Mouse (Mus musculus) forebrain, embryonic 15.5 days (tissue): Measurements from ENCODE around the gene Myo9b. TPM values are rescaled to one million over a fixed set of nuclear protein-coding genes. Genes with fewer than 3 reads are reported as not detected.

Source experiments
- ATAC-seq: fragments of 200-750 bp; cut with Nextera tagmentation; replicated peaks from 2 replicates; pipeline ENCODE4 v1.8.0; 2017; ENCODE audit warnings: mild to moderate bottlenecking, moderate TSS enrichment, moderate library complexity
- H3K27ac ChIP-seq: fragments of 300-500 bp; sonication (generic); replicated peaks from 2 replicates; pipeline ENCODE4 v1.5.1; 2015; ENCODE audit warnings: mild to moderate bottlenecking, inconsistent platforms
- H3K27me3 ChIP-seq: fragments of 300-500 bp; sonication (generic); 2 replicates; pipeline ENCODE4 v1.6.1; 2015; ENCODE audit warnings: inconsistent platforms
- H3K36me3 ChIP-seq: fragments of 300-500 bp; sonication (generic); 2 replicates; pipeline ENCODE4 v1.6.1; 2015; ENCODE audit warnings: mild to moderate bottlenecking, inconsistent platforms
- H3K4me1 ChIP-seq: fragments of 300-500 bp; sonication (generic); 2 replicates; pipeline ENCODE4 v1.6.1; 2015; ENCODE audit warnings: inconsistent platforms
- H3K4me2 ChIP-seq: fragments of 300-500 bp; sonication (generic); replicated peaks from 2 replicates; pipeline ENCODE4 v1.6.1; 2015; ENCODE audit warnings: mild to moderate bottlenecking, inconsistent platforms
- H3K4me3 ChIP-seq: fragments of 300-500 bp; sonication (generic); 2 replicates; pipeline ENCODE4 v1.5.1; 2015; ENCODE audit warnings: mild to moderate bottlenecking, inconsistent platforms
- H3K9ac ChIP-seq: fragments of 300-500 bp; sonication (generic); replicated peaks from 2 replicates; pipeline ENCODE4 v1.6.1; 2015; ENCODE audit warnings: mild to moderate bottlenecking, inconsistent platforms
- H3K9me3 ChIP-seq: fragments of 300-500 bp; sonication (generic); 2 replicates; pipeline ENCODE4 v1.6.1; 2016; ENCODE audit warnings: inconsistent platforms
- WGBS: fragments of 180-500 bp; shearing (Covaris S2); methylation state at CpG from one replicate; pipeline ENCODE4 v1.1.7; 2015; ENCODE audit warnings: mixed read lengths; 5-methylcytosine and 5-hydroxymethylcytosine counted together
- polyA plus RNA-seq: library from polyadenylated mRNA; unstranded; fragments of >200 nt; fragmentation: Nextera tagmentation; extraction: Ambion mirVana; gene quantifications from 2 replicates; pipeline ENCODE4 v1.2.1, GENCODE M21; 2015

Myo9b gene
- polyA plus RNA-seq, 1 experiment from 2014 or later: 20.0 TPM

- peaks cover 17% of the 10 kb centered on the region for H3K4me1 ChIP-seq
- under 1% methylated on average over 34 of the region's 34 CpGs for WGBS
- ATAC-seq: peak; percentile 99
- peak within 1 kb of the TSS; percentile 78 for H3K4me2 ChIP-seq
- peak within 1 kb of the TSS; percentile 68 for H3K4me3 ChIP-seq
- no peaks in the 10 kb centered on the region for H3K27me3 ChIP-seq
- no peaks in the 10 kb centered on the region for H3K9me3 ChIP-seq
- peak within 1 kb of the TSS; percentile 76 for H3K27ac ChIP-seq
- H3K9ac ChIP-seq: peak within 1 kb of the TSS; percentile 65
- peaks cover 16% of the 10 kb centered on the region for H3K36me3 ChIP-seq
Observed at GRCm38 (mm10) chr8:71396639-71397305, 124.3 kb downstream of the Myo9b start, which contains the start of gene Babam1. Gene Babam1 (plus strand): TSS chr8:71396861.

- ATAC-seq: no peak
- Histone ChIP-seq H3K4me1 (peaks cover 17% of the 10 kb centered on the region), H3K4me3 (peak overlapping the region; percentile 68), H3K9ac (0 out of 2 replicates have a peak overlapping the region, but pooled peaks have one; percentile 4), H3K36me3 (peaks cover 16% of the 10 kb centered on the region), H3K9me3 (no peaks in the 10 kb centered on the region), H3K4me2 (peak overlapping the region; percentile 78), H3K27me3 (no peaks in the 10 kb centered on the region), H3K27ac (no peak overlapping the region)
- 89% methylated on average over 12 of the region's 12 CpGs for WGBS
Observed at GRCm38 (mm10) chr8:71397701-71398100, 125.2 kb downstream of the Myo9b start.

- Histone ChIP-seq H3K36me3 (peaks cover 16% of the 10 kb centered on the region), H3K4me3 (no peak overlapping the region), H3K9me3 (no peaks in the 10 kb centered on the region), H3K4me2 (no peak overlapping the region), H3K27me3 (no peaks in the 10 kb centered on the region), H3K27ac (no peak overlapping the region), H3K9ac (no peak overlapping the region), H3K4me1 (peaks cover 17% of the 10 kb centered on the region)
- no peak for ATAC-seq
- WGBS: 90% methylated on average over 2 of the region's 2 CpGs
Observed at GRCm38 (mm10) chr8:71400826-71401225, 128.3 kb downstream of the Myo9b start.

GRCm38 (mm10) chr8:71401454-71401853, 128.9 kb downstream of the Myo9b start:
- Histone ChIP-seq H3K4me3 (no peak overlapping the region), H3K4me1 (peaks cover 19% of the 10 kb centered on the region), H3K4me2 (no peak overlapping the region), H3K27ac (no peak overlapping the region), H3K9ac (no peak overlapping the region), H3K9me3 (no peaks in the 10 kb centered on the region), H3K27me3 (no peaks in the 10 kb centered on the region), H3K36me3 (peaks cover 16% of the 10 kb centered on the region)
- ATAC-seq: no peak

GRCm38 (mm10) chr8:71402446-71402964, 130.0 kb downstream of the Myo9b start:
- peaks cover 16% of the 10 kb centered on the region for H3K36me3 ChIP-seq
- H3K4me1 ChIP-seq: peaks cover 23% of the 10 kb centered on the region
- no peak overlapping the region for H3K4me2 ChIP-seq
- no peaks in the 10 kb centered on the region for H3K27me3 ChIP-seq
- WGBS: 85% methylated on average over 9 of the region's 9 CpGs
- no peak overlapping the region for H3K27ac ChIP-seq
- no peak overlapping the region for H3K9ac ChIP-seq
- ATAC-seq: no peak
- no peaks in the 10 kb centered on the region for H3K9me3 ChIP-seq
- no peak overlapping the region for H3K4me3 ChIP-seq

- no peak overlapping the region for H3K27ac ChIP-seq
- 94% methylated on average over 6 of the region's 6 CpGs for WGBS
- H3K9me3 ChIP-seq: no peaks in the 10 kb centered on the region
- H3K36me3 ChIP-seq: peaks cover 13% of the 10 kb centered on the region
- H3K4me1 ChIP-seq: peaks cover 19% of the 10 kb centered on the region
- H3K9ac ChIP-seq: no peak overlapping the region
- no peaks in the 10 kb centered on the region for H3K27me3 ChIP-seq
- ATAC-seq: no peak
- no peak overlapping the region for H3K4me3 ChIP-seq
- no peak overlapping the region for H3K4me2 ChIP-seq
Observed at GRCm38 (mm10) chr8:71403107-71403885, 130.8 kb downstream of the Myo9b start.

DNA sequence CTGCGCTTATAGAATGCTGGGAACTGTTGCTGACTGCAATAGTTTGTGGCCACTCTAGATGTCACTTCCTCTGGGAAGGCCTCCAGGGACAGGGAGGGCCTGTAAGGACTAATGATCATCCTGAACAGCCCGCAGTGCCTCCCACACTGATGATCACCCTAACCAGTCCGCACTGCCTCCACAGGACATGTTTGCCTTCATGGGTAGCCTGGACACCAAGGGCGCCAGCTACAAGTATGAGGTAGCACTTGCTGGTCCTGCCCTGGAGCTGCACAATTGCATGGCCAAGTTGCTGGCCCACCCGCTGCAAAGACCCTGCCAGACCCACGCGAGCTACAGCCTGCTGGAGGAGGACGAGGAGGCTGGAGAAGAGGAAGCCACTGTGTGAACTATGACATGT, 131.5 kb downstream of the Myo9b start:
- Histone ChIP-seq H3K4me1 (peaks cover 19% of the 10 kb centered on the region), H3K27ac (no peak overlapping the region), H3K36me3 (peaks cover 10% of the 10 kb centered on the region; the same call in 1 of the 2 replicates), H3K27me3 (no peaks in the 10 kb centered on the region), H3K9me3 (no peaks in the 10 kb centered on the region), H3K4me3 (no peak overlapping the region), H3K9ac (no peak overlapping the region), H3K4me2 (no peak overlapping the region)
- WGBS: 90% methylated on average over 8 of the region's 8 CpGs
- no peak for ATAC-seq

DNA sequence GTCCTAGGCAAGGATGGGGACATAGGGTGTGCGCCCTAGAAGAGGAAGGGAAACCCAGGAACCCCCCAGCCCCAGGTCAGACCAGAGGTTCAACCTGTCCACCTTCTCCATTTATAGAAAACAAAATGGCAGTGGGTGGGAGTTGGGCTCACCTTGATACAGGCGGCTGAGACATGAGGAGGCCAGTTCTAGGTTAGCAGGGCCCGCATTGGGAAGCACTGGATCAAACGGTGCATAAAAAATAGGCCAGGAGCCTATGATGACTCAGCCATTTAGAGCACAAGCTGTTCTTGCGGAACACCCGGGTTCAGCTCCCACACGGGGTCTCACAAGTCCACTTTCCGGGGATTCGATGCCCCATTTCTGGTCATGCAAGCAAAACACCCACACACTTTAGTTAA, 132.4 kb downstream of the Myo9b start:
- Histone ChIP-seq H3K9ac (no peak overlapping the region), H3K9me3 (no peaks in the 10 kb centered on the region), H3K27ac (no peak overlapping the region), H3K4me2 (no peak overlapping the region), H3K4me3 (no peak overlapping the region), H3K4me1 (peaks cover 19% of the 10 kb centered on the region), H3K36me3 (peaks cover 6% of the 10 kb centered on the region; the same call in 1 of the 2 replicates), H3K27me3 (no peaks in the 10 kb centered on the region)
- no peak for ATAC-seq
- WGBS: 85% methylated on average over 9 of the region's 9 CpGs

DNA sequence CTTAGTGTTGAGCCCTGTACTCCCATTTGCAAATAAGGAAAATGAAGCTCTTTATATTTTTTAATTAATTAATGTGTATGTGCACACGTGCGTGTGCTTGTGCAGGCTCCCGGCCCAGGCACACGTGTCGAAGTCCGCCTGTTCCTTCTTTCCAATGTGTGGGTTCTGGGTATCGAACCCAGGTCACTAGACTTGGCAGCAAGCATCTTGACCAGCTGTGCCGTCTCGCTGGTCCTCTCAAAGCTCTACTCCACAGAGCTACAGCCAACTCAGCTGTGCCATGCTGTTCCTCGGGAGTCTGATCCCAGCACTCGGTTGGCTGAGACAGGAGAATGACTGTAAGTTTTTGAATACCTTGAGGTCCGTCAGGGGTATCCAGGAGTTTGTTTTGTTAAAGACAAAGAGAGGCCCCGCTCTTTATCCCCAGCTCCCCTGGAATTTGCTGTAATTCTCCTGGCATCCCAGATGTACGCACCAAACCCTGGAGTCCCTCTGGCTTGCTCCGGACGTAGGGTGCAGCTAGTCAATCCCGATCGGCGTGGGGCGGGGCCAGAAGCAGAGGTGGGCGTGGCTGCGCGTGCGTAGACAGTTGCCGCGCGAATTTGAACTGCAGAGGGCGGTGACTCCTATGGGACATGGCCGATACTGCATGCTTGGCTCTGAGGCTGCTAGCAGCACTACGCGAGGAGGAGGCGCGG, 133.0 kb downstream of the Myo9b start, which contains the start of gene Ankle1:
Gene Ankle1, plus strand, starts transcription at position 610 of the 698 bp plus-strand sequence.
- peak within 1 kb of the TSS; percentile 44 for H3K4me3 ChIP-seq
- H3K36me3 ChIP-seq: peaks cover 5% of the 10 kb centered on the region; the same call in 1 of the 2 replicates
- no peaks in the 10 kb centered on the region for H3K9me3 ChIP-seq
- no peaks in the 10 kb centered on the region for H3K27me3 ChIP-seq
- H3K4me1 ChIP-seq: peaks cover 19% of the 10 kb centered on the region
- 14% methylated on average over 33 of the region's 33 CpGs for WGBS
- peak within 1 kb of the TSS; percentile 72 for H3K4me2 ChIP-seq
- ATAC-seq: peak; percentile 92
- no peak within 1 kb of the TSS for H3K27ac ChIP-seq
- peak within 1 kb of the TSS; percentile 35 for H3K9ac ChIP-seq

DNA sequence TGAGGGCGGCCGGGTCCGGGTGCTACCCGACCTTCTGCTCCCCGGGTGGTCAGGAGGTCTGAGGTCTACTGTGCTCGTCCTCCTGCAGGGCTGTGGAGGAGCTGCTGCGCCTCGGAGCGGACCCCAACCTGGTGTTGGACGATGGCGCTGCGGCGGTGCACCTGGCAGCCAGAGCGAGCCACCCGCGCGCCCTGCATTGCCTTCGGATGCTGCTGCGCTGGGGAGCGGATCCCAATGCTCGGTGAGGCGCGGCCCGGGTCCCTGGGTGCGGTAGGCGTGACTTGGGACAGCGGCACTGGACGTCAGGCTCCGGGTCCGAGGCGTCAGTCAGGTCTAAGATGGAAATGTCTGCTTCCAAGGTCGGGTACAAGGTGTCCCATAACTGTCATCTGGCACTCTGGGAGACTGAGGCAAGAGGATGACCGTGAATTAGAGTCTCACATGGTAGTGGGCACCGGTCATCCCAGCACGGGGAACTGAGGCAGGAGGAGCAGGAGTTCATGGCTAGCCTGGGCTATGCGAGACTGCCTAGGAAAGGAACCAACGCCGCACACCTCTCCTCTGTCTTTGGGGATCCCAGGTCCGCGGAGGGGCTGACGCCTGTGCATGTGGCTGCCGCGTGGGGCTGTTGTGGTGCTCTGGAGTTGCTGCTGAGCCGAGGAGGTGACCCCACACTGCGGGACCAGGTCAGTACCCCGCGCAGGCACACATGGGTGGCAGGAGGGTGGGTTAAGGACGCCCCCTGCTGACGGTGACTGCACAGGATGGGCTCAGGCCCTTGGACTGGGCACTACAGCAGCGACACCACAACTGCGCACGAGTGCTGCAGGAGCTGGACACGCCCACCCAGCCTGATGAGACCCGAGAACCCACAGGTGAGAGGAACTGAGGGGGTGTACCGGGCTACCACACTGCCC, 133.8 kb downstream of the Myo9b start:
- H3K27me3 ChIP-seq: no peaks in the 10 kb centered on the region
- peaks cover 3% of the 10 kb centered on the region; the same call in 1 of the 2 replicates for H3K36me3 ChIP-seq
- under 1% methylated on average over 55 of the region's 55 CpGs for WGBS
- ATAC-seq: peak; percentile 68
- peak overlapping the region; percentile 44 for H3K4me3 ChIP-seq
- no peaks in the 10 kb centered on the region for H3K9me3 ChIP-seq
- peaks cover 19% of the 10 kb centered on the region for H3K4me1 ChIP-seq
- no peak overlapping the region for H3K27ac ChIP-seq
- H3K4me2 ChIP-seq: peak overlapping the region; percentile 72
- H3K9ac ChIP-seq: peak overlapping the region; percentile 29

DNA sequence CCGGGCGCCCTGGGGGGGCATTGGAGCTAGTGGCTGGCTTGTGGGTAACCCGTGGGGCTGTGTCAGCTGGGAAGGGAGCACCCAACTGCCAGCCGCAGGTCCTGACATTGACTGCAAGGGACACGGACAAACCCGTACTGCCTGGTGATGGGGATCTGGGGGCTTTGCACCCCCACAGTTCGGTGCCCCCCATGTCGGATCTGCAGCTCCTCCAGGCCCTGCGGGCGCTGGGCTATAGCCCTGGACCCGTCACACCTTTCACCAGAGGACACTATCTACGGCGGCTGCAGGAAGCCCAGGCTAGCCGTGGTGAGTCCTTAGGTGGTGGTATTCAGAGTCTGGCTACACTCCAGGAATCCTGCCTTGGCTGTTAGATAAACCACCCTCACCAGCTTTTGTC, 134.9 kb downstream of the Myo9b start:
- no peak overlapping the region for H3K9ac ChIP-seq

More for the DNA sequence above, 134.9 kb downstream of the Myo9b start:
- Histone ChIP-seq H3K4me2 (no peak overlapping the region), H3K4me1 (peaks cover 19% of the 10 kb centered on the region), H3K4me3 (no peak overlapping the region), H3K27ac (no peak overlapping the region), H3K9me3 (no peaks in the 10 kb centered on the region), H3K36me3 (peaks cover 3% of the 10 kb centered on the region; the same call in 1 of the 2 replicates), H3K27me3 (no peaks in the 10 kb centered on the region)
- 94% methylated on average over 14 of the region's 14 CpGs for WGBS
- no peak for ATAC-seq
